Mouse (Mus musculus): ENCODE data around the gene Zfp536. TPM values are rescaled to one million over a fixed set of nuclear protein-coding genes. Genes with fewer than 3 reads are reported as not detected.

Gene Zfp536
- total RNA-seq, 2 experiments from 2014 or later: 0.61 to 1.2 TPM

- Histone ChIP-seq H3K4me3 (no peak overlapping the region), H3K27ac (no peak overlapping the region)
- intact Hi-C loops (cut with DNase I): no loop called here
- no peak for TF ChIP-seq CTCF (IDR thresholded peaks at IDR 0.05)
- no peak for DNase-seq
These were observed 245.1 kb downstream of the Zfp536 start for GRCm38 (mm10) chr7:37528311-37528710.

GRCm38 (mm10) chr7:37527890-37528289 lies 245.6 kb downstream of the Zfp536 start:
- Histone ChIP-seq H3K27ac (no peak overlapping the region), H3K4me3 (no peak overlapping the region)
- intact Hi-C loops (cut with DNase I): no loop called here
- TF ChIP-seq CTCF (IDR thresholded peaks at IDR 0.05): no peak
- no peak for DNase-seq

- intact Hi-C loops (cut with DNase I): no loop called here
- Histone ChIP-seq H3K27ac (no peak overlapping the region), H3K4me3 (no peak overlapping the region)
- no peak for TF ChIP-seq CTCF (IDR thresholded peaks at IDR 0.05)
- no peak for DNase-seq
These were observed 252.0 kb downstream of the Zfp536 start for GRCm38 (mm10) chr7:37521407-37521806.

GRCm38 (mm10) chr7:37510933-37511675 lies 262.3 kb downstream of the Zfp536 start:
- intact Hi-C loops (cut with DNase I): no loop called here
- Histone ChIP-seq H3K27ac (no peak overlapping the region), H3K4me3 (no peak overlapping the region)
- TF ChIP-seq CTCF (IDR thresholded peaks at IDR 0.05): no peak
- DNase-seq: no peak

GRCm38 (mm10) chr7:37509700-37510099 lies 263.7 kb downstream of the Zfp536 start:
- Histone ChIP-seq H3K27ac (no peak overlapping the region), H3K4me3 (no peak overlapping the region)
- intact Hi-C loops (cut with DNase I): no loop called here
- TF ChIP-seq CTCF (IDR thresholded peaks at IDR 0.05): no peak
- DNase-seq: no peak

GRCm38 (mm10) chr7:37505548-37505947 lies 267.9 kb downstream of the Zfp536 start:
- DNase-seq: no peak
- no peak overlapping the region for H3K4me3 ChIP-seq
- no peak for TF ChIP-seq CTCF (IDR thresholded peaks at IDR 0.05)
- intact Hi-C loops (cut with DNase I): no loop called here
- no peak overlapping the region for H3K27ac ChIP-seq

GRCm38 (mm10) chr7:37505096-37505495 lies 268.3 kb downstream of the Zfp536 start:
- no peak overlapping the region for H3K27ac ChIP-seq
- intact Hi-C loops (cut with DNase I): no loop called here
- H3K4me3 ChIP-seq: no peak overlapping the region
- no peak for TF ChIP-seq CTCF (IDR thresholded peaks at IDR 0.05)
- no peak for DNase-seq

GRCm38 (mm10) chr7:37498881-37499280 lies 274.6 kb downstream of the Zfp536 start:
- intact Hi-C loops (cut with DNase I): no loop called here
- TF ChIP-seq CTCF (IDR thresholded peaks at IDR 0.05): no peak
- no peak overlapping the region for H3K27ac ChIP-seq
- DNase-seq: no peak
- H3K4me3 ChIP-seq: no peak overlapping the region

- intact Hi-C loops (cut with DNase I): no loop called here
- no peak for DNase-seq
- Histone ChIP-seq H3K4me3 (no peak overlapping the region), H3K27ac (no peak overlapping the region)
- TF ChIP-seq CTCF (IDR thresholded peaks at IDR 0.05): no peak
These were observed 276.9 kb downstream of the Zfp536 start for GRCm38 (mm10) chr7:37496491-37496890.

GRCm38 (mm10) chr7:37490312-37490711 lies 283.1 kb downstream of the Zfp536 start:
- no peak overlapping the region for H3K4me3 ChIP-seq
- DNase-seq: no peak
- intact Hi-C loops (cut with DNase I): no loop called here
- no peak overlapping the region for H3K27ac ChIP-seq
- TF ChIP-seq CTCF (IDR thresholded peaks at IDR 0.05): no peak

GRCm38 (mm10) chr7:37484946-37485345 lies 288.5 kb downstream of the Zfp536 start:
- Histone ChIP-seq H3K27ac (no peak overlapping the region), H3K4me3 (no peak overlapping the region)
- no peak for TF ChIP-seq CTCF (IDR thresholded peaks at IDR 0.05)
- intact Hi-C loops (cut with DNase I): loop anchor here (5.0 kb wide), 1 partner anchor 187 kb away; no protein-coding TSS in a partner anchor
- no peak for DNase-seq

GRCm38 (mm10) chr7:37482564-37482963 lies 290.9 kb downstream of the Zfp536 start:
- no peak for DNase-seq
- peak; percentile 30; the same call in 1 of the 2 replicates for TF ChIP-seq CTCF (IDR thresholded peaks at IDR 0.05)
- Histone ChIP-seq H3K27ac (no peak overlapping the region), H3K4me3 (no peak overlapping the region)
- intact Hi-C loops (cut with DNase I): no loop called here

GRCm38 (mm10) chr7:37481165-37481564 lies 292.3 kb downstream of the Zfp536 start:
- intact Hi-C loops (cut with DNase I): no loop called here

GRCm38 (mm10) chr7:37477309-37477708 lies 296.1 kb downstream of the Zfp536 start:
- H3K27ac ChIP-seq: no peak overlapping the region
- no peak for DNase-seq
- H3K4me3 ChIP-seq: no peak overlapping the region

More at GRCm38 (mm10) chr7:37481165-37481564, 292.3 kb downstream of the Zfp536 start:
- no peak for DNase-seq
- no peak for TF ChIP-seq CTCF (IDR thresholded peaks at IDR 0.05)
- Histone ChIP-seq H3K27ac (no peak overlapping the region), H3K4me3 (no peak overlapping the region)

More at GRCm38 (mm10) chr7:37477309-37477708, 296.1 kb downstream of the Zfp536 start:
- intact Hi-C loops (cut with DNase I): no loop called here
- TF ChIP-seq CTCF (IDR thresholded peaks at IDR 0.05): no peak
